Mouse (Mus musculus) kidney, postnatal 36 days (tissue): ENCODE results near the gene Hoxb9.

ENCODE experiments used
- DNase-seq, 2 experiments: peaks; one replicate each; pipeline ENCODE4 v3.0.0; 2021 to 2022; ENCODE audit warnings: mixed read lengths in 2 of 2

The Hoxb9 gene

GRCm38 (mm10) chr11:96267021-96267920, 4.0 kb upstream of the Hoxb9 start:
- peak; percentile 0 to 1 for DNase-seq

DNA sequence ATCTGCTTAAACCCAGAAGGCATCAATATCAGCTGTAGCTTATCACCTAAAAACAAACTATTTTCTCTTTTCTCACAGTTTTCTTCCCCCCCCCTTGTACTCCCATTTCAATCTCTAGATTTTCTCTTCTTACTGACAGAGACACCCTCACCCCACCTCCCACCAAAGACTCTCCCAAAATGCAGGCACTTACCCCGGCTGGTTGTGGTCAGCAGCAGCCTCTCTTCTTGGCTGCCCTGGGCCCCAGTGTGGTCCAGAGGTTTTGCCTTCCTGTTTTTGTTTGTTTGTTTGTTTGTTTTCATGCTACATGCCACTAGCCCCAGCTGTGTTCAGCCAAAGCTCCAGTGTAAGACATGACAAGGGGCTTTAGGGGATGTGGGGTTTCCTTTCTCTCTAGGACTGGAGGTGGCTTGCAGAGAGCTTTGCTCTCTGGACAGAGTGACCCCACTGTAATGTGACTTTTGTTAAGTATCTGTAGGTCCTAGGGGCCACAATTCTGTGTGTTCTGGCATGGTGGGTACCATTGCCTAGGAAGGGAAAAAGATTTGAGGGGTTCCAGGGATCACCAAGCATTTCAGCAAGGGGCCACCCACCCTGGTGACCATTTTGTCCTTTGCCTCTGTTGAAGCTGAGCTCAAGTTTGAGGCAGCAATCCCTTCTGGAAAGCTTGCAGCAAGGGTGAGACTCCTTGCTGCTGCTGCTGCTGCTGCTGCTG, 3.1 kb upstream of the Hoxb9 start:
- peak in 1 of 2 experiments; percentile 2 for DNase-seq

DNA sequence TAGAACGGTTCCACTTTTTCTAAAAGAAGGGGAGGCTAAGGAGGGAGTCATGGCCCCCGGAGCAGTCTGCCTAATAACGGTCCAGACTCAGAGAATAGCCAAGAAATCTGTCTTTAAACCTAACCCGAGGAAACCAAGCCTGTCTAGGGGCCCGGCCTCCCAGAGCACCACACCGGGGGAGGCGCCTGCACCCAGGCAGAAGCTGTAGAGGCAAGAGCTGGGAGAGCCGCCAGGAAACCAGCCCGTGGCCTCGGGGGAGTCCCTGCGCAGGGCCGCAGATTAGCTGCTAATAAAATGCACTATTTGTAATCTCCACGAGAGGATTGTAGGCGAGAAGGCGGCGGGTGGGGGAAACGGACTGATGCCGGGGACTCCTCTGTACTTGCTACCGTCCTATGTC, 1.4 kb upstream of the Hoxb9 start:
- peak; percentile 85 to 88 for DNase-seq

DNA sequence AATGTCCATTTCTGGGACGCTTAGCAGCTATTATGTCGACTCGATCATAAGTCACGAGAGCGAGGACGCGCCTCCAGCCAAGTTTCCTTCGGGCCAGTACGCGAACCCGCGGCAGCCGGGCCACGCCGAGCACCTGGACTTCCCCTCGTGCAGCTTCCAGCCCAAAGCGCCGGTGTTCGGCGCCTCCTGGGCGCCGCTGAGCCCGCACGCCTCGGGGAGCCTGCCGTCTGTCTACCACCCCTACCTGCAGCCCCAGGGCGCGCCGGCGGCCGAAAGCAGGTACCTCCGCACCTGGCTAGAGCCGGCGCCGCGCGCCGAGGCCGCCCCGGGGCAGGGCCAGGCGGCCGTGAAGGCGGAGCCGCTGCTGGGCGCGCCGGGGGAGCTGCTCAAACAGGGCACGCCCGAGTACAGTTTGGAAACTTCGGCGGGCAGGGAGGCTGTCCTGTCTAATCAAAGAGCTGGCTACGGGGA, 319 bp downstream of the Hoxb9 start:
- peak; percentile 77 to 87 for DNase-seq

- DNase-seq: peak in 1 of 2 experiments; percentile 73
These were observed 1.0 kb downstream of the Hoxb9 start for GRCm38 (mm10) chr11:96272024-96272921.

DNA sequence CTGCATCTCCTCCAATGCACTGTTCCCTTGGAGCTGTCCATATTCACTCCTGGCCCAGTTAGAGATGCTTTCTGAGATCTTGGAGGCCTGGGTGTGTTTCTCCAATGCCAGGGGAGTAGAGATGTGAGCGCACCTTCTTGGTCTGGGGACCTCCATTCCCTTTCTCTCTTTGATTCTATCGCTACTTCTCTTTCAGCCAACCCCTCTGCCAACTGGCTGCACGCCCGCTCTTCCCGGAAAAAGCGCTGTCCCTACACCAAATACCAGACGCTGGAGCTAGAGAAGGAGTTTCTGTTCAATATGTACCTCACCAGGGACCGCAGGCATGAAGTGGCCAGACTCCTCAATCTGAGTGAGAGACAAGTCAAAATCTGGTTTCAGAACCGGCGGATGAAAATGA, 3.2 kb downstream of the Hoxb9 start:
- no peak for DNase-seq

DNA sequence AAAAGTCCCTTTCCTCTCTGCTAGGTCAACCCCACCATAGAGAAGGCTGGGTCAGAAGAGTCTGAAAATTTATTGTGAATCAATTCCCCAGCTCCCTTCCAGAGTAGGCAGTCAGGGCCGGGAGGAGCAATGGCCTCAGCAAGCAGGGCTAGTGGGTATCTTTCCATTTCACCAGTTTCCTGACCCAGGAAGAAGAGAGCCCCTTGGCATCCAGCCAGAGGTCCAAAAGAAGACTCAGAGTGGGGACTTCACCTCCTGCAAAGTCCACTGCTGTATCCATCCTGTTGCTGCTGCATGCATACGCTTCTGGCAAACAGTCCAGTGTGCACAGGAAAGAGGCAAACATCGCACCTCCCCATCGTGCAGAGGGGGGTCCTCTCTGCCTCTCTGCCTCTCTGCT, 4.6 kb downstream of the Hoxb9 start:
- DNase-seq: peak in 1 of 2 experiments; percentile 78

DNA sequence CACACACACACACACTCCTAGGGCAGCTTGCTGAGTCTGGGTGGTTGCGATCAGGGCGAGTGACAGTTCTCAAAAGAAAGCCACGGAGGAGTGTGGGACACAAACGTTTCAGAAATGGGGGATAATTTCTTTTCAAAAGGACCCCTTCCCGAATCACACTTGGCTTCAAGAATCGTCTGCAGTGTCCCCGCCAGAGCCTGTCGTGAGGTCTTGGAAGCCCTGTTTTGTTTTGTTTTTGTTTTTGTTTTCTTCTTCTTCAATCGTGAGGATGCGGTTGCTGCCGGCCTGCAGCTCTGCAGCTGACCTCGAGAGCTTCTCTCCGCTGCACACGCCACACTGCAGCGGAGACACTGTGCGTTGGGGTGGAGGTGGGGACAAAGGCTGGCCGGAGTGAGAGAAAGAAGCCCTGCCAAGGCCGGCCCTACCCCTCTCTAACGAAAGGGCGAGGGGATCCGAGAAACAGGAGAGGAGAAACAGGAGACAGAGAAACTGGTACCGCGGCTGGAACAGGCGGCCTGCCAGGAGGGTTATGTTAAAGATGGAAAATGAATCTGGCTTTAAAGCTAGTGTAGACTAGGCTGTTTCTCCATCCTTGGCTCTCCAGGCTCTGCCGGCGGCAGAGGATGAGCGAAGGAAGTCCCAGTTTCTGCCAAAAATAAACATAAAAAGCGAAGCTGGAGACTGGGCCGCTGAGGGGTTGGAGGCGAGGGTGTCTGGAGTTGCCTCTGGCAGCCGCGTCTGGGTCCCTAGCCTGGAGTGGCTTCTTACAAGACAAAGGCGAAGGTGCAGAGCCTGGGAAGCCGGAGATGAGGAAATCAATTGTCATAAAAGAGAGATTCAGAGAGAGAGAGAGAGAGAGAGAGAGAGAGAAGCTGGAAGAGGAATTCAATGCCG, 6.1 kb downstream of the Hoxb9 start:
- peak in 1 of 2 experiments; percentile 55 for DNase-seq

DNA sequence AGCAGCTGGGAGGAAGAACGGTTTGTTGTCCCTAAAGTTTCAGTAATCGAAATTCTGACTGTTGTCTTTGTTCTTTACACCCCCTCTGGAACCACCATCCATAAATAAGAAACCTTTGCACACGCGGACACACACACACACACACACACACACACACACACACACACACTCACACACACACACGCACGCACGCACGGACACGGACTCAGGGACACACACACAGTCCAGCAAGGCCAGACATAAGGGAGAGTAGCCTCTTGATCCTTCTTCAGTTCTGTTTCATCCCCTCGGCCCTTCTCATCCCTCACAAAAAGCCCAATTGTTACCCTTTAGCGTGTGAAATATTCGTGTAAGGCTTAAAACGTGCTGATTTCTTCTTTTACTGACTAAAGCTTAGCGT, 7.1 kb downstream of the Hoxb9 start:
- peak in 1 of 2 experiments; percentile 38 for DNase-seq

GRCm38 (mm10) chr11:96278773-96279172, 7.5 kb downstream of the Hoxb9 start:
- peak; percentile 92 to 94 for DNase-seq

- peak in 1 of 2 experiments; percentile 70 for DNase-seq
These were observed 8.4 kb downstream of the Hoxb9 start for GRCm38 (mm10) chr11:96279421-96280233.

GRCm38 (mm10) chr11:96280399-96281378, 9.4 kb downstream of the Hoxb9 start:
- DNase-seq: peak in 1 of 2 experiments; percentile 76

GRCm38 (mm10) chr11:96281396-96281795, 10.1 kb downstream of the Hoxb9 start:
- DNase-seq: peak in 1 of 2 experiments; percentile 60

- peak in 1 of 2 experiments; percentile 64 for DNase-seq
These were observed 10.8 kb downstream of the Hoxb9 start, which contains the start of gene Hoxb8 for GRCm38 (mm10) chr11:96281855-96282570. Gene Hoxb8 (plus strand): TSS chr11:96281905.

DNA sequence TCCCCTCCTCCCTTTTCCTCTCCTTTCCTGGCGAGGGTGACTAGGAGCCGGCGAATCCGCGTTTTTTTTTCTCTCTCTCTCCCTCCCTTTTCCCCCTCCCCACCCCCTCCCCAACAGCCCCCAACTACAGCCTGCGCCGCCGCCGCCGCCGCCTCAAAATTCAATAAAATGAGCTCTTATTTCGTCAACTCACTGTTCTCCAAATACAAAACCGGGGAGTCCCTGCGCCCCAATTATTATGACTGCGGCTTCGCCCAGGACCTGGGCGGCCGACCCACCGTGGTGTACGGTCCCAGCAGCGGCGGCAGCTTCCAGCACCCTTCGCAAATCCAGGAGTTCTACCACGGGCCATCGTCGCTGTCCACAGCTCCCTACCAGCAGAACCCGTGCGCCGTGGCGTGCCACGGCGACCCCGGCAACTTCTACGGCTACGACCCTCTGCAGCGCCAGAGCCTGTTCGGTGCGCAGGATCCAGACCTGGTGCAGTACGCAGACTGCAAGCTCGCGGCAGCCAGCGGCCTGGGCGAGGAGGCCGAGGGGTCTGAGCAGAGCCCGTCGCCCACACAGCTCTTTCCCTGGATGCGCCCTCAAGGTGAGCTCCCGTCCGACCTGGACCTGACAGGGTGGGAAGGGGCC, 11.7 kb downstream of the Hoxb9 start:
- DNase-seq: peak in 1 of 2 experiments; percentile 64

- peak in 1 of 2 experiments; percentile 77 for DNase-seq
These were observed 12.9 kb downstream of the Hoxb9 start for GRCm38 (mm10) chr11:96284041-96284749.
